Mouse (Mus musculus): Measurements from ENCODE around the gene Atp6v0e.

Gene Atp6v0e

DNA sequence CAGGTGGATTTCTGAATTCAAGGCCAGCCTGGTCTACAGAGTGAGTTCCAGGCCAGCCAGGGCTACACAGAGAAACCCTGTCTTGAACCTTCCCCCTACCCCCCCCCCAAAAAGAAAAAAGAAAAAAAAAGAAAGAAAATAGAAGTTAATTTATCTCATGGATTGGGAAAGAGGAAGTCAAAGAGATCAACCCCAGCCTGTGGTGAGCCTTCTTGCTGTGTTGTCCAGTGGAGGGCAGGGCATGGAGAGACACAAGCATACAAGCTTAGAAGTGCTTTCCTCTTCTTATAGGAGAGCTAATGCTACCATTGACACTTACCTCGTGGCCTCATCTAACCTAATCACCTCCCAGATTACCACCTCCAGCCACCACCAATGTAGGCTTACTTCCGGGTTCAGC is 23.2 kb upstream of the Atp6v0e start:
- no peak for DNase-seq (ENCODE audit: extremely low spot score)

DNA sequence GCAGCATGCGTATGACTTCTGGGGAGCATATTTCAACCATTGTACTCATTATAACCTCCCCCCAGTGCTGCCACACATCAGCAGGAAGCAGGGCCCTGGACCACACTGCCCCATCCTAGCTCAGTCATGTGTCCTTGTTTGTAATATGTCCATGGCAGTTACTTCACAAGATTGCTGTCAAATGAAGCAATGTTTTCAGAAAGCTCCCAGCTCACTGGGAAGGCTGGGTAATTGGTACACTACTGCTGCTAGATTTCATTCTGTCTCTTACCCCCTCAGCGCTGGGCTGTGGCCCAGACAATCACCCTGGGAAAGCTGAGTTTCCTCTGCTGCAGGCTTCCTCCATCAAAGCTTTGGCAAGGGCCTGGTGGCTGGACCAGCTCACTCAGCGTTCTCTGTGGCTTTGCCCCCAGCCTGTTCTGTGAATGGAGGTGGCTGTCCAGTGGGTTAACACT is 22.7 kb upstream of the Atp6v0e start:
- no peak for DNase-seq (ENCODE audit: extremely low spot score)

DNA sequence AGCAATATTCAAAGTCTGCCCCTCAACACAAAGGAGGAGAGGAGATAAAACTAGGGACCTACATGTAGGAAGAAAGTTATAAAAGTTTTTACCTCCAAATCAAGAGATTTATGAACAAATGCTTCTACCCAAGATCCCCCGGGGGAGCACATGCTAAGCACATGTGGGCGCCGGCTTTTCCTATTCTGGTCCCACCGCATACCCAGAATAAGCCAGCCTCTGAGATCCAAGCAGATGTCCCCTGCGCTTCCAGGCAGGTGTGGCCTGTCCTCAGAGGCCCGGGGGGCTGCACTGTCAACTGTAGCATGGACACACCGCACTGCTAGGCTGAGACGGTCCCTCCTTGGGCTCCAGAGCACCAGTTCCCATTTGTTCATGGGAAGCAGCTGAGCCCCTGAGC is 19.6 kb upstream of the Atp6v0e start:
- no peak for DNase-seq (ENCODE audit: extremely low spot score)

GRCm38 (mm10) chr17:26643993-26644392 is 19.0 kb upstream of the Atp6v0e start:
- DNase-seq (ENCODE audit: extremely low spot score): no peak

GRCm38 (mm10) chr17:26644509-26645410 is 18.3 kb upstream of the Atp6v0e start:
- DNase-seq (ENCODE audit: extremely low spot score): peak; percentile 31

DNA sequence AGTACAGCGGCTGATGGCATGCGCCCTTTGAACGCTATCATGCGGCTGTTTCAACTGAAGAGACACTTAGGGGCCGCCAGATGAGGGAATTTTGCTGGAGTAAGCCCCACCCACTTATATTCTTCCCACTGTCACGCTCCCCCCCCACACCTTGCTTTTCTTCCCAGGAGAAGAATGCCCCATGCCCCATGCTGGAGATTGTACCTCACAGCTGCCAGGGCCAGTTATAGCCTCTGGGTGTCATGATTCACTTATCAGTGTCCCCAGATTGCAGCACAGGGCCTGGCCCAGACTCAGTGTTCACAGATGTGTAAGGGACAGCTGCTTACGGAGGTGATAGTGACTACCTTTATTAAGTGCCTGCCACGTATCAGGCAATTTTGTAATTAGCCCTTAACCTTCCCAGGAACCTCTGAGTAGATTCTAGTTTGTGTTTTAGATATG is 17.6 kb upstream of the Atp6v0e start:
- DNase-seq (ENCODE audit: extremely low spot score): no peak

DNA sequence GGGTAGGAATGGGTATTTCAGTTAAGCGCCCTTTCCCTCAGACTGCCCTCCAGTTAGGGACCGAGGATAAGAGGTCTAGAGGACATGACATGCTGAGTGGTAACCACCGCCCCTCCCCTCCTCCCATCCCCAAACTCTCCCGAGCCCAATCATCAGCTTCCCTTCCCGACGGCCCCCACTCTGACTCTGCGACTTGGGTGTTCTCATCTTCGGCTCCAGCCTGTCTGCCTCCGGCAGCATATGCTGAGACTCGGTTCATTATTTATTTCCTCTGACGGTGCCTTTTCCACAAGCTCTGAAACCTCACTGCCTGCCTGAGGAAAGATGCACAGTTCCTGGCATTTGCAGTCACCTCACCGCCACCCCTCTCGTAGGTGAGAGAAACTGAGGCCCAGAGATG is 15.7 kb upstream of the Atp6v0e start:
- no peak for DNase-seq (ENCODE audit: extremely low spot score)

- no peak for DNase-seq (ENCODE audit: extremely low spot score)
Observed at GRCm38 (mm10) chr17:26649565-26649964, 13.5 kb upstream of the Atp6v0e start.

DNA sequence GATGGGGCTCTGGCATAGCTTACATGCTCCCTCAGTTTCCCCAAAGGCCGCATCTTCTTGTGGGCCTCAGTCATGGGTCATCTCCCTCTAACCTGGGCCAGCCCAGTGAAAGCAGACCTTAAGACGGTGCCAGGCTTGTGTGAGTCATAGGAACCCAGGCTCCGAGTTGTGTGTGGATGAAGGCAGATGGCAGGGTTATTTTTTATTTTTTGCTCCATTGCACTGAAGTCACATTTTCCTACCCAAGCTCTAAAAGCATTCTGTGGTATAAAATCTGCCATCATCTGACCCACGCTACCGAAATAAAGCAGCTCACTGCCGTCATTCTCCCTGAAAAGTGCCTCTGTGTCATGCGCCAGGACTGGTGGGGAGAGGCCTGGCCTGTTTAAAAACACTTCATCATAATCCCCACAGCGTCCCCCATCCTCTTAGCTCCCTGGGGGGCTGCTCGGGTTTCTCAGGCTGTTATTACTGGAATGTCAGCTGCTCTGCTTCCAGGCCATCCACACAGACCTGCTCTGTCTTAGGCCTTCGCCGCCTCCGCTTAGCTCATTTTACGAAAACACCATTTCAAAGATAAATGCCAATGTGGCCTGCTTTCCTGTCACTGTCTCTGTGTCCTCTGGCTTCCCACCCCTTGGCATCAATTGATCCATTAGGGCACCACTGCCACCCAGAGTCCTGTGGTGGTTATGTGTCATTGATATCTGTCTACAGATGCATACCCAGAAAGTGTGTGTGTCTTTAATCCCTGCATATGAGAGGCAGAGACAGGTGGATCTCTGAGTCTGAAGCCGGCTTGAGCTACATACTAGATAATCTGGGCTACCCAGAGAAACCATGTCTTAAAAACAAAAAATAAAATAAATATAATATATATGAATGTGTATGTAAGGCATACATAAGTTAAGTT is 12.3 kb upstream of the Atp6v0e start:
- DNase-seq (ENCODE audit: extremely low spot score): no peak

DNA sequence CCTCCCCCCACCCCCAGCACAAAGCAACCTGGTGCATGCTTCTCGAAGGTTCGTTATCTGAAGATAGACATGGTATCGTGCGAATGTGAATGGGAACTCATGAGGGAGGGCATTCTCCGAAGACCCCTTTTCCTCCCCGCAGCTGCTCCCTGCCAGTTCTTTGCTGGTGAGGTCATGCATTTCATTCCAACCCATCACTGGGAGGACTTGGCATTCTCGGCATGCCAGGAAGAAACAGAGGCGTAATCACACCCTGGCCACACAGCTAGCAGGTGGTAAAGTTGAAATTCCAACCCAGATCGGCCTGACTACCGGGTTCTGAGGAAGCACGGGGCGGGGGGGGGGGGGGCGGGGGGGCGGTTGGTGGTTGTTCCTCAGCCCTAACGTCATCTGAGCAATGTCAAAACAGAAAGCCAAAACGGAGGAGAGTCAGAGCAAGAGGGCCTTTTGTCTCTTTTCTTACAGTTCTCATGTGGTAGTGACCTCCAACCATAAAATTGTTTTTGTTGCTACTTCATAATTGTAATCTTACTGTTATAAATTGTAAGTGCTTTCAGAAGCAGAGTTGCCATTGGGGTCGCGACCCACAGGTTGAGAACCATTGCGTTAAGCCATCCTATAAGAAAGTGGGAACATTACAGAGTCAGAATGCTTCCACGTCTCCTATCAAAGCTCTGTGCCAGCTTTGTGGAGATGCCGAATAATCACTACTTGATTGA is 4.0 kb upstream of the Atp6v0e start:
- DNase-seq (ENCODE audit: extremely low spot score): no peak

DNA sequence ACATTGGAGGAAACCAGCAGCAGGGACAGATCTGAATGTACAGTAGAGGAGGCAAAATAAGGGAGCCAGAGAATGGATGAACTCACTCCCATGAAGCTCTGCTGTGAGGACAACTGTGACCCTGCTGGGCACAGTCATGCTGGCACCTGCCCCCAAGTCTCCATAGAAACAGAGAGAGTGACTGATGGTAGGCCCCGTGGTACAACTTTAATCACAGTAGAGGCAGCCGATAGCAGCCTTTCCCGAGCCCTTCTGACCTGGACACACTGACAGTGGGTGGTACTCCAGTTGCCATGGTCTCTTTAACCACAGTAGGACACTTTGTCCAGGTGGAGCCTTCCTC is 3.5 kb upstream of the Atp6v0e start:
- no peak for DNase-seq (ENCODE audit: extremely low spot score)

GRCm38 (mm10) chr17:26660192-26660912 is 2.7 kb upstream of the Atp6v0e start:
- peak; percentile 73 for DNase-seq (ENCODE audit: extremely low spot score)

GRCm38 (mm10) chr17:26662204-26662603 is 827 bp upstream of the Atp6v0e start:
- DNase-seq (ENCODE audit: extremely low spot score): no peak

DNA sequence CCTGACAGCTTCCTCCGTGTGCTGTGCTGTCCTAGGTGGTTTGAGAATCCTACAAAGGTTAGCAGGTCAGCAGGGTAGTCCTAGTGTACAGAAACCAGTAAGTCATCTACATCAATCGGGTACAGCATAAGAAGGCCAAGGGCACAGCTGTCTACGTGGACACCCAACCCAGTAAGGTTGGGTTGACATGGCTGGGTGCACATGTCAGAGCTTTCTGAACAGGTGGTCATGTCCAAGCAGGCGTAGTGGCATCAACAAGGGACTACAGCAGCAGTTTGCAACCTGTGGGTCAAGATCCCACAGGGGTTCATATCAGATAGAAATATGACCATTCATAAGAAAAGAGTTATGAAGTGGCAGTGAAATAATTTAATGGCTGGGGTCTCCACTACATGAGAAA is 2.6 kb downstream of the Atp6v0e start:
- no peak for DNase-seq (ENCODE audit: extremely low spot score)

DNA sequence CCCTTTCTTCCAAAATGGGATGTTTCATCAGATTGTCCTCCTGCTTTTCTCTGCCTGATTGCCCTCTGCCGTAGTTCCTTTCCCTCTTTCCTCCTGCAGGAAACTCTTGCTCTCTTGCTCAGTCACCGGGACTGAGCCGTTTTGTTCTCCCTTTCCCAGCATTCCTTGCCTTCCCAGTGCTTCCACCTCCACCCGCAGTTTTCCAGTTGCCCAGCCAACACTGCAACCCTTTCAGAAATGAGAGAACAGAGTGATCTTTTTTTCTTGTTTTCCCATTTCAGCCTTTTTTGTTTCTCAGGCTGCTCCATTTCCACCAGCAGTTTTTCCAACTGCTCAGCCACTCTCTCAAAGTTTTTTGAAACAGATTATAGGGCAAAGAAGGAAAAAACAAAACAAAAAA is 8.2 kb downstream of the Atp6v0e start:
- DNase-seq (ENCODE audit: extremely low spot score): no peak

- DNase-seq (ENCODE audit: extremely low spot score): no peak
Observed at GRCm38 (mm10) chr17:26675845-26676244, 12.8 kb downstream of the Atp6v0e start.

DNA sequence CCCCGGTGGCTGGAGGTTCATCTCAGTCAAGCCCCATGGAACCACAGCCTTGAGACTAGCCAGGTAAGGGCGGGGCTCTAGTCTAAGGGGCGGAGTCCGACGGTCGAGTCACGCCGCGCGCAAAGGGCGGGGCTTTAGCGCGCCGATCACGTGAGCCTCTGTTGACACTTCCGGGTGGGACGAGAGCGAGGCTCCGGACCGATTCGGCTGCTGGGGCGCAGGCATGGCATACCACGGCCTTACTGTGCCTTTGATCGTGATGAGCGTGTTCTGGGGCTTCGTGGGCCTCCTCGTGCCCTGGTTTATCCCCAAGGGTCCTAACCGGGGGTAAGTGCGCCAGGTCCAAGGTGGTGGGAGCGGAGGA is 13.2 kb downstream of the Atp6v0e start:
- peak; percentile 90 for DNase-seq (ENCODE audit: extremely low spot score)

- no peak for DNase-seq (ENCODE audit: extremely low spot score)
Observed at GRCm38 (mm10) chr17:26676616-26677376, 13.8 kb downstream of the Atp6v0e start.

GRCm38 (mm10) chr17:26677711-26678637 is 14.9 kb downstream of the Atp6v0e start:
- no peak for DNase-seq (ENCODE audit: extremely low spot score)

DNA sequence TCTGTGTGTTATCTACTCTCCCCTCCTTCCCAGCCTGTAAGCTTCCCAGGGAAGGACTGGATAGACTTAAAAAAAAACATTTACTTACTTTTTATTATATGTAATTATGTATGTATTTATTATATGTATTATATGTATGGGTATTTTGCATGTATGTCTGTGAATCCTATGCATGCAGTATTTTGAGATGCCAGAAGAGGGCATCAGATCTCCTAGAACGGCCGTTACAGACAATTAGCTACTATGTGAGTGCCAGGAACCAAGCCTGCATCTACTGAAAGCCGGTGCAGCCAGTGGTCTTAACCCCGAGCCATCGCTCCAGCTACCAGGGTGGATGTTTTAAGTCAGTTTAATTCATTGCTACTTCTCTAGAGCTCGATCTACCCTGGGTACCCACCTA is 18.2 kb downstream of the Atp6v0e start:
- no peak for DNase-seq (ENCODE audit: extremely low spot score)

Measured in embryo, embryonic 9.5 days (tissue).